Mouse (Mus musculus) C2C12 (cell line): ENCODE measurements around the gene Ccl9.

Source experiments
- CEBPB ChIP-seq: IDR thresholded peaks from one replicate; pipeline ENCODE4 v1.6.1; 2011; ENCODE audit warnings: low read depth, mild to moderate bottlenecking, control low read depth, moderate library complexity
- CTCF ChIP-seq: IDR thresholded peaks from one replicate; pipeline ENCODE4 v1.5.1; 2011; ENCODE audit not compliant: control insufficient read depth, insufficient read depth, insufficient read length
- MAX ChIP-seq: IDR thresholded peaks from one replicate; pipeline ENCODE4 v1.6.1; 2011; ENCODE audit warnings: mild to moderate bottlenecking, control low read depth
- MYOG ChIP-seq: IDR thresholded peaks from one replicate; pipeline ENCODE4 v1.6.1; 2011; ENCODE audit not compliant: control insufficient read depth, insufficient read length; ENCODE audit errors: extremely low read depth

DNA sequence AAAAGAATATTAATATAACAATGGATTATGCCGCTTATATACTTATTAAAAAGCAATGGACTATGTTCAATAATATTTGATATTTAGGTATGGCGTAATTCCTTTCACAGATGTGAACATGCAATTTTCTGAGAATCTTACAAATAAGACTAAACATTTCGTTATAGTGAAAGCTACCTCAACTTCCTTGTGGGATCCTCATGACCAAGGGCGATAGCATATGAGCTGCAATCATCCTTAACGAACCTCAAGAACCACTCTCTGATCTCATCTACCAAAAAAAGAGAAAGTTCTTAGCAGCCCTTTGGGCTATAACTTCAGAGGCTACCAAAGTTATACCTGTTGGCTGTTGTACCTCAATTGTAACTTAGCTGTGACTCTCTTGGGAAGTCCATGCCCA is 15.0 kb upstream of the Ccl9 start:
- TF ChIP-seq MAX (no peak), CTCF (no peak), MYOG (no peak), CEBPB (no peak)
